Mouse (Mus musculus) hindbrain, postnatal 0 days (tissue): ENCODE data around the gene Gm20683. TPM values are rescaled to one million over a fixed set of nuclear protein-coding genes. Genes with fewer than 3 reads are reported as not detected.
A peak's percentile ranks its signal among the peaks of the same experiment; 100 is the strongest.

Source experiments
- ATAC-seq: fragments of 200-750 bp; cut with Nextera tagmentation; 2 replicates; pipeline ENCODE4 v1.8.0; 2017; ENCODE audit warnings: mild to moderate bottlenecking, moderate TSS enrichment, moderate library complexity
- DNase-seq: peaks from one replicate; pipeline ENCODE4 v3.0.0-alpha.2; 2015; ENCODE audit warnings: low spot score
- H3K27ac ChIP-seq: fragments of 300-500 bp; sonication (generic); 2 replicates; pipeline ENCODE4 v1.5.1; 2014; ENCODE audit warnings: mild to moderate bottlenecking
- H3K27me3 ChIP-seq: fragments of 300-500 bp; sonication (generic); 2 replicates; pipeline ENCODE4 v1.6.1; 2014; ENCODE audit warnings: low read length, mixed read lengths; ENCODE audit not compliant: insufficient read depth
- H3K36me3 ChIP-seq: fragments of 300-500 bp; sonication (generic); 2 replicates; pipeline ENCODE4 v1.6.1; 2014; ENCODE audit warnings: low read length, mixed read lengths; ENCODE audit not compliant: insufficient read depth
- H3K4me1 ChIP-seq: fragments of 300-500 bp; sonication (generic); 2 replicates; pipeline ENCODE4 v1.6.1; 2014; ENCODE audit warnings: antibody characterized with exemption, low read length, mixed read lengths; ENCODE audit not compliant: insufficient read depth
- H3K4me2 ChIP-seq: fragments of 300-500 bp; sonication (generic); 2 replicates; pipeline ENCODE4 v1.6.1; 2014; ENCODE audit warnings: low read depth, mild to moderate bottlenecking, low read length, moderate library complexity, mixed read lengths
- H3K4me3 ChIP-seq: fragments of 300-500 bp; sonication (generic); 2 replicates; pipeline ENCODE4 v1.5.1; 2014; ENCODE audit warnings: low read length
- H3K9ac ChIP-seq: fragments of 300-500 bp; sonication (generic); replicated peaks from 2 replicates; pipeline ENCODE4 v1.6.1; 2014; ENCODE audit warnings: mild to moderate bottlenecking, low read length, moderate library complexity, mixed read lengths
- H3K9me3 ChIP-seq: fragments of 300-500 bp; sonication (generic); 2 replicates; pipeline ENCODE4 v1.6.1; 2016; ENCODE audit warnings: low read length, mixed read lengths
- CTCF ChIP-seq: IDR thresholded peaks from 2 replicates; pipeline ENCODE4 v1.5.1; 2016; ENCODE audit warnings: antibody characterized with exemption, control low read depth, low read depth
- WGBS: fragments of 180-500 bp; shearing (Covaris S2); extraction: QIAGEN DNeasy Blood & Tissue Kit; methylation state at CpG from one replicate; pipeline ENCODE4 v1.1.7; 2014; 5-methylcytosine and 5-hydroxymethylcytosine counted together
- polyA plus RNA-seq: library from polyadenylated mRNA; unstranded; fragments of >200 nt; fragmentation: Nextera tagmentation; extraction: Ambion mirVana; gene quantifications from 2 replicates; pipeline ENCODE4 v1.2.1, GENCODE M21; 2015
- total RNA-seq: library from RNA; depleted of rRNA; stranded (reverse); fragments of >200 nt; gene quantifications from 2 replicates; pipeline ENCODE4 v1.2.3, GENCODE M21; 2014; rRNA removed

Gm20683 gene
- 22.8 and 40.0 TPM in 2 replicates for total RNA-seq
- 12.6 and 12.9 TPM in 2 replicates for polyA plus RNA-seq

GRCm38 (mm10) chr17:25841117-25841880 lies at the start of gene Gm20683:
TSS of gene Gm20683 (minus strand) at chr17:25841763.
- no peak for ATAC-seq
- H3K36me3 ChIP-seq: peaks cover 37% of the 10 kb centered on the region
- no peak for TF ChIP-seq CTCF
- no peaks in the 10 kb centered on the region for H3K9me3 ChIP-seq
- H3K9ac ChIP-seq: no peak within 1 kb of the TSS
- DNase-seq: no peak
- WGBS: 94% methylated on average over 22 of the region's 22 CpGs
- H3K4me1 ChIP-seq: peaks cover 19% of the 10 kb centered on the region
- no peak within 1 kb of the TSS for H3K4me2 ChIP-seq
- H3K4me3 ChIP-seq: no peak within 1 kb of the TSS
- H3K27ac ChIP-seq: no peak within 1 kb of the TSS
- H3K27me3 ChIP-seq: no peaks in the 10 kb centered on the region

GRCm38 (mm10) chr17:25888837-25889236 lies 47.3 kb upstream of the Gm20683 start:
- ATAC-seq: no peak
- Histone ChIP-seq H3K4me1 (no peaks in the 10 kb centered on the region), H3K36me3 (peaks cover 23% of the 10 kb centered on the region), H3K9ac (no peak overlapping the region), H3K4me2 (no peak overlapping the region), H3K4me3 (no peak overlapping the region), H3K27me3 (no peaks in the 10 kb centered on the region), H3K27ac (no peak overlapping the region), H3K9me3 (no peaks in the 10 kb centered on the region)
- TF ChIP-seq CTCF: no peak
- no peak for DNase-seq
- whole genome bisulfite sequencing: 91% methylated on average over 3 of the region's 3 CpGs

- TF ChIP-seq CTCF: no peak
- H3K4me3 ChIP-seq: no peak overlapping the region
- no peak overlapping the region for H3K27ac ChIP-seq
- H3K4me1 ChIP-seq: no peaks in the 10 kb centered on the region
- WGBS: 87% methylated on average over 10 of the region's 10 CpGs
- no peak overlapping the region for H3K4me2 ChIP-seq
- no peaks in the 10 kb centered on the region for H3K9me3 ChIP-seq
- H3K9ac ChIP-seq: no peak overlapping the region
- DNase-seq: no peak
- no peaks in the 10 kb centered on the region for H3K27me3 ChIP-seq
- peaks cover 27% of the 10 kb centered on the region for H3K36me3 ChIP-seq
- no peak for ATAC-seq
These were observed 45.9 kb upstream of the Gm20683 start for GRCm38 (mm10) chr17:25887467-25887866.

GRCm38 (mm10) chr17:25886806-25887205 lies 45.2 kb upstream of the Gm20683 start:
- Histone ChIP-seq H3K27me3 (no peaks in the 10 kb centered on the region), H3K4me3 (no peak overlapping the region), H3K9ac (no peak overlapping the region), H3K27ac (no peak overlapping the region), H3K4me1 (no peaks in the 10 kb centered on the region), H3K4me2 (no peak overlapping the region), H3K9me3 (no peaks in the 10 kb centered on the region), H3K36me3 (peaks cover 29% of the 10 kb centered on the region)
- no peak for DNase-seq
- no peak for TF ChIP-seq CTCF
- no peak for ATAC-seq

GRCm38 (mm10) chr17:25885636-25886035 lies 44.1 kb upstream of the Gm20683 start:
- peak; percentile 60 for TF ChIP-seq CTCF
- DNase-seq: peak; percentile 58
- peaks cover 31% of the 10 kb centered on the region for H3K36me3 ChIP-seq

GRCm38 (mm10) chr17:25883824-25884223 lies 42.3 kb upstream of the Gm20683 start:
- no peak overlapping the region for H3K4me3 ChIP-seq
- ATAC-seq (no peak), DNase-seq (no peak)
- peaks cover 24% of the 10 kb centered on the region for H3K36me3 ChIP-seq
- no peak overlapping the region for H3K9ac ChIP-seq
- H3K27ac ChIP-seq: no peak overlapping the region
- no peaks in the 10 kb centered on the region for H3K9me3 ChIP-seq
- TF ChIP-seq CTCF: peak; percentile 56
- no peaks in the 10 kb centered on the region for H3K27me3 ChIP-seq
- 91% methylated on average over 3 of the region's 3 CpGs for WGBS
- no peaks in the 10 kb centered on the region for H3K4me1 ChIP-seq
- no peak overlapping the region for H3K4me2 ChIP-seq

More at GRCm38 (mm10) chr17:25885636-25886035, 44.1 kb upstream of the Gm20683 start:
- no peaks in the 10 kb centered on the region for H3K4me1 ChIP-seq
- no peaks in the 10 kb centered on the region for H3K27me3 ChIP-seq
- WGBS: 67% methylated on average over 4 of the region's 4 CpGs
- H3K4me3 ChIP-seq: no peak overlapping the region
- ATAC-seq: peak; percentile 15; the same call in 1 of the 2 replicates
- no peak overlapping the region for H3K4me2 ChIP-seq
- no peak overlapping the region for H3K27ac ChIP-seq
- no peak overlapping the region for H3K9ac ChIP-seq
- no peaks in the 10 kb centered on the region for H3K9me3 ChIP-seq

GRCm38 (mm10) chr17:25883268-25883667 lies 41.7 kb upstream of the Gm20683 start:
- Histone ChIP-seq H3K4me3 (no peak overlapping the region), H3K9me3 (no peaks in the 10 kb centered on the region), H3K4me1 (no peaks in the 10 kb centered on the region), H3K27me3 (no peaks in the 10 kb centered on the region), H3K9ac (no peak overlapping the region), H3K36me3 (peaks cover 27% of the 10 kb centered on the region), H3K27ac (no peak overlapping the region), H3K4me2 (no peak overlapping the region)
- no peak for TF ChIP-seq CTCF
- 72% methylated on average over 8 of the region's 8 CpGs for WGBS
- DNase-seq (no peak), ATAC-seq (no peak)
